Mouse (Mus musculus) gastrocnemius, postnatal 25 days (tissue): ENCODE results near the gene Smad5. TPM values are rescaled to one million over a fixed set of nuclear protein-coding genes. Genes with fewer than 3 reads are reported as not detected.

ENCODE experiments used
- total RNA-seq, 2 experiments: library from RNA; stranded (reverse); gene quantifications; 1 replicate in 1 of 2; 2 replicates in 1 of 2; pipeline ENCODE4 v1.2.3; 2021

Smad5 gene
- total RNA-seq, 2 experiments from 2014 or later = 18.5 to 19.7 TPM

Other genes with a start within 250 kb of the Smad5 start
- not detected for gene Il9, start 220.8 kb upstream of the Smad5 start, total RNA-seq
- gene Fbxl21, start 180.5 kb upstream of the Smad5 start, total RNA-seq = under 1 TPM in 1 of 2 experiments, not detected in 1; 0.51 TPM
- not detected for gene Lect2, start 154.5 kb upstream of the Smad5 start, total RNA-seq
- gene Tgfbi, start 93.5 kb upstream of the Smad5 start, total RNA-seq = 10 to 100 TPM; 19.2 to 20.5 TPM
- not detected for gene Gm45623, start 50.8 kb downstream of the Smad5 start, total RNA-seq
- gene Trpc7, start 193.0 kb downstream of the Smad5 start, total RNA-seq = not detected